7 mouse cellular contexts compared by ENCODE assay signal in the genomic region with DNA sequence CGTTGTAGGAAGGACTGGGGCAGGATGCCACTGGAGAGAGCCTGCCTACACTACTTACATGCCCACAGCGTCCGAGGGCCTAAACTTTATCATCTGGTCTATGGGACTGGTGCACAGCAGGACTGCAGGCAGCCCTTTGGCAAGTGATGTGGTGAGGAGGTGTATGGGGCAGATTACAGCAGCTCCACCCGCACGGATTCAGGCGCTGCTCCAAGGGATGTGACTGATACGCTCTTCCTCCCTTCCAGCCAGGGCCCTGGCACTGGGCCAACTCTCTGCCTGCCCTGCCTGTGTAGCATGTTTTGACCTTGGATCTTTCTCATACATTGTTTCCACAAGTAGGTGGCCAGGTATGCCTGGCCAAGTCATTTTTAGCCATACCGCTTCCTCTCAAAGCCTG. TPM values are rescaled to one million over a fixed set of nuclear protein-coding genes. Genes with fewer than 3 reads are reported as not detected.
DNase-seq lines count a peak whose midpoint lies in the region; ATAC-seq lines count a peak whose summit lies in the region.

No protein-coding gene starts in this region.

- 0 out of 2 replicates have a peak overlapping the region, but pooled peaks have one; percentile 9 for H3K4me2 ChIP-seq in heart, embryonic 12.5 days

- H3K27me3 ChIP-seq in heart, embryonic 12.5 days (replicated peaks), result no peaks in the 10 kb centered on the region

- peaks cover 26% of the 10 kb centered on the region for H3K4me1 ChIP-seq in heart, embryonic 12.5 days (replicated peaks)

- peak; percentile 76 for ATAC-seq in heart, embryonic 12.5 days (ENCODE audit: insufficient number of reproducible peaks, low FRiP score)
- ATAC-seq in megakaryocyte-erythroid progenitor cell, adult 5-6 weeks (replicated peaks; ENCODE audit: low FRiP score, low TSS enrichment, poor library complexity, severe bottlenecking), result peak; percentile 97

- 20% methylated on average over 8 of the region's 8 CpGs for WGBS in heart, embryonic 12.5 days

- no peak overlapping the region for H3K4me3 ChIP-seq in heart, embryonic 12.5 days

- peak; percentile 61 to 75 for DNase-seq in spleen, postnatal 4 days (ENCODE audit: low spot score in 2 of 2)
- DNase-seq in spleen, adult 18-20 months, result no peak
- peak; percentile 54 for DNase-seq in cerebellum, adult 8-10 months
- DNase-seq in kidney, postnatal 10 days, result peak; percentile 91
- DNase-seq in layer of hippocampus, adult 9-10 months (ENCODE audit: low spot score), result no peak

- no peaks in the 10 kb centered on the region for H3K9me3 ChIP-seq in heart, embryonic 12.5 days (replicated peaks)

- H3K9ac ChIP-seq in heart, embryonic 12.5 days, result peak overlapping the region; percentile 26; the same call in 1 of the 2 replicates

- no peaks in the 10 kb centered on the region for H3K36me3 ChIP-seq in heart, embryonic 12.5 days

- H3K27ac ChIP-seq in heart, embryonic 12.5 days (ENCODE audit: poor library complexity, severe bottlenecking), result peak overlapping the region; percentile 67

RNA-seq across cellular contexts. Expression of a gene that starts 11.4 kb away (rescaled TPM):
- polyA plus RNA-seq in heart, embryonic 12.5 days (2016; fragmentation: Nextera tagmentation; extraction: Ambion mirVana), result 9.0 and 10.0 TPM in 2 replicates
- total RNA-seq in megakaryocyte-erythroid progenitor cell, adult 5-6 weeks (2014; fragmentation: Nextera tagmentation), result 3.2 and 4.9 TPM in 2 replicates
- 3.4 and 5.2 TPM in 2 replicates for total RNA-seq in megakaryocyte-erythroid progenitor cell, adult 5-6 weeks (2017)

RNA-seq across cellular contexts. Expression of a gene that starts 41.6 kb away (rescaled TPM):
- polyA plus RNA-seq in heart, embryonic 12.5 days (2016; fragmentation: Nextera tagmentation; extraction: Ambion mirVana), result 475 and 499 TPM in 2 replicates
- 450 and 540 TPM in 2 replicates for total RNA-seq in megakaryocyte-erythroid progenitor cell, adult 5-6 weeks (2014; fragmentation: Nextera tagmentation)
- total RNA-seq in megakaryocyte-erythroid progenitor cell, adult 5-6 weeks (2017), result 724 and 794 TPM in 2 replicates

RNA-seq across cellular contexts. Expression of a gene that starts 41.9 kb away (rescaled TPM):
- polyA plus RNA-seq in heart, embryonic 12.5 days (2016; fragmentation: Nextera tagmentation; extraction: Ambion mirVana), result 26.5 and 28.4 TPM in 2 replicates
- total RNA-seq in megakaryocyte-erythroid progenitor cell, adult 5-6 weeks (2014; fragmentation: Nextera tagmentation), result 12.7 and 33.4 TPM in 2 replicates
- 22.3 and 25.9 TPM in 2 replicates for total RNA-seq in megakaryocyte-erythroid progenitor cell, adult 5-6 weeks (2017)

Comparison
In these comparisons a context has a peak if more than half of its experiments do, and no peak if none do; other contexts are left out.
1. DNase-seq: peak in spleen, postnatal 4 days (2 of 2), cerebellum, adult 8-10 months (single experiment) and kidney, postnatal 10 days (single experiment); none in spleen, adult 18-20 months (0 of 2) and layer of hippocampus, adult 9-10 months (single experiment).